Mouse (Mus musculus): ENCODE measurements around the gene Ptpn6. TPM values are rescaled to one million over a fixed set of nuclear protein-coding genes. Genes with fewer than 3 reads are reported as not detected.

Ptpn6 gene
- polyA plus RNA-seq, 1 experiment, result 7.1 TPM

GRCm38 (mm10) chr6:124756652-124757350 lies 18.3 kb upstream of the Ptpn6 start:
- DNase-seq (ENCODE audit: extremely low spot score in 1 of 2, low spot score in 1 of 2), result peak in 1 of 2 experiments; percentile 78

- DNase-seq (ENCODE audit: extremely low spot score in 1 of 2, low spot score in 1 of 2), result peak in 1 of 2 experiments; percentile 54
Observed at GRCm38 (mm10) chr6:124755831-124756595, 17.5 kb upstream of the Ptpn6 start, which contains the start of the genes Gm45234 and Atn1. Gene Gm45234, minus strand, starts transcription at chr6:124756021. Gene Atn1, minus strand, starts transcription at chr6:124756524.

GRCm38 (mm10) chr6:124755306-124755705 lies 16.8 kb upstream of the Ptpn6 start:
- no peak for DNase-seq (ENCODE audit: extremely low spot score in 1 of 2, low spot score in 1 of 2)

- DNase-seq (ENCODE audit: extremely low spot score in 1 of 2, low spot score in 1 of 2), result no peak
Observed at GRCm38 (mm10) chr6:124753861-124754260, 15.3 kb upstream of the Ptpn6 start.

- no peak for DNase-seq (ENCODE audit: extremely low spot score in 1 of 2, low spot score in 1 of 2)
Observed at GRCm38 (mm10) chr6:124750405-124750804, 11.9 kb upstream of the Ptpn6 start.

- no peak for DNase-seq (ENCODE audit: extremely low spot score in 1 of 2, low spot score in 1 of 2)
Observed at GRCm38 (mm10) chr6:124746654-124747632, 8.4 kb upstream of the Ptpn6 start.

- no peak for DNase-seq (ENCODE audit: extremely low spot score in 1 of 2, low spot score in 1 of 2)
Observed at GRCm38 (mm10) chr6:124746296-124746605, 7.7 kb upstream of the Ptpn6 start.

GRCm38 (mm10) chr6:124745490-124746295 lies 7.2 kb upstream of the Ptpn6 start:
- DNase-seq (ENCODE audit: extremely low spot score in 1 of 2, low spot score in 1 of 2), result peak; percentile 85 to 94

GRCm38 (mm10) chr6:124744755-124745321 lies 6.3 kb upstream of the Ptpn6 start:
- no peak for DNase-seq (ENCODE audit: extremely low spot score in 1 of 2, low spot score in 1 of 2)

- no peak for DNase-seq (ENCODE audit: extremely low spot score in 1 of 2, low spot score in 1 of 2)
Observed at GRCm38 (mm10) chr6:124743647-124744046, 5.1 kb upstream of the Ptpn6 start.

GRCm38 (mm10) chr6:124742839-124743514 lies 4.5 kb upstream of the Ptpn6 start:
- DNase-seq (ENCODE audit: extremely low spot score in 1 of 2, low spot score in 1 of 2), result no peak

- DNase-seq (ENCODE audit: extremely low spot score in 1 of 2, low spot score in 1 of 2), result no peak
Observed at GRCm38 (mm10) chr6:124741842-124742241, 3.3 kb upstream of the Ptpn6 start.

- peak; percentile 89 to 91 for DNase-seq (ENCODE audit: extremely low spot score in 1 of 2, low spot score in 1 of 2)
Observed at GRCm38 (mm10) chr6:124740888-124741761, 2.6 kb upstream of the Ptpn6 start, which contains the start of gene Grcc10. Gene Grcc10, minus strand, starts transcription at chr6:124741374.

GRCm38 (mm10) chr6:124740211-124740887 lies 1.8 kb upstream of the Ptpn6 start:
- no peak for DNase-seq (ENCODE audit: extremely low spot score in 1 of 2, low spot score in 1 of 2)

GRCm38 (mm10) chr6:124739231-124739796 lies 800 bp upstream of the Ptpn6 start:
- DNase-seq (ENCODE audit: extremely low spot score in 1 of 2, low spot score in 1 of 2), result no peak

- DNase-seq (ENCODE audit: extremely low spot score in 1 of 2, low spot score in 1 of 2), result peak in 1 of 2 experiments; percentile 58
Observed at GRCm38 (mm10) chr6:124737040-124737439, 1.5 kb downstream of the Ptpn6 start.

- no peak for DNase-seq (ENCODE audit: extremely low spot score in 1 of 2, low spot score in 1 of 2)
Observed at GRCm38 (mm10) chr6:124734417-124734816, 4.1 kb downstream of the Ptpn6 start.

All from frontal cortex, adult 2 months (tissue).